Mouse (Mus musculus) kidney, adult 8-10 months (tissue): Measurements from ENCODE around the gene Gpr137.
A peak's percentile ranks its signal among the peaks of the same experiment; 100 is the strongest.

Source experiments
- DNase-seq, 2 experiments: peaks; one replicate each; pipeline ENCODE4 v3.0.0; 2022

Gene Gpr137

DNA sequence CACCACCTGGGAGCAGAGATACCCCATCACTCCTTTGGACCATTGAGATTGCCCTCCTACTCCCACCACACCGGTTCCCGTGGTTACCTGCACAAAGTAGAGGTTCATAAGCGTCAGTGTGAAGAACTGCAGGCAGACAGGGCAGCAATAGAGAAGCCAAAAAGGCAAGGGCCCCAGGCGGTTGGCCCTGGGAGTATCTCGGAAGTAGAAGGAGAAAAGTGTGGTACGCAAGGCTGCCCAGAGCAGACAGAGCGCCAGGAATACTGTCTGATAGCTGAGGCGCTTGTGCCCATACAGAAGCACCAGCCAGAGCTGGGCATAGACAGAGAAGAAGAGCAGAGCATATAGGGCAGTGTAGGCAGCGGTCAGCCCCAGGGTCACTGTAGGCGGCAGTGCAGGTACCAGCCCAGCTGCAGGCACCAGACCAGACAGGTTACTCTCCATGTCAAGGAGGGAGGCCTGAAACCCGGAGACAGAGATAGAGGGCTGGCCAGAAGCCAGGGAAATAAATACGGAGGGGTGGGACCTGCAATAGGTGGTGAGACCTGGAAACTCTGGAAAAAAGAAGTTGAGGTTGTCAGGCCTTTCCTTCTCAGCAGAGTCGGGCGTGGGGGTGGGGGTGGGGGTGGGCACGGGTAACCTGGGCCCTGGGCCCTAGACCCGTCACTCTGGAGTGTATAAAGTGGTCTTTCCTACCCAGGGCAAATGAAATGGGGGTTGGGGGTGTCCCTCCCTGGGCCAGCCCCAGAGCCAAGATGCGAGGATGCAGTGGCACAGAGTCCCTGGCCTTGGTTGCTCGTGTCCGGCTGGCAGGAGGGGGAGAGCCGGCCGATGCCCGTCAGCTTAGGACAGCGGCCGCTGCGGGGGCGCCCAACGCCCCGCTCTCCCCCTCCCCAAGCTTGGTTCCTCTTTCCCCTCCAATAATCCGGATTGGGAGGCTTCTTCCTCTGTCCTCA is 1.6 kb downstream of the Gpr137 start:
- no peak for DNase-seq

DNA sequence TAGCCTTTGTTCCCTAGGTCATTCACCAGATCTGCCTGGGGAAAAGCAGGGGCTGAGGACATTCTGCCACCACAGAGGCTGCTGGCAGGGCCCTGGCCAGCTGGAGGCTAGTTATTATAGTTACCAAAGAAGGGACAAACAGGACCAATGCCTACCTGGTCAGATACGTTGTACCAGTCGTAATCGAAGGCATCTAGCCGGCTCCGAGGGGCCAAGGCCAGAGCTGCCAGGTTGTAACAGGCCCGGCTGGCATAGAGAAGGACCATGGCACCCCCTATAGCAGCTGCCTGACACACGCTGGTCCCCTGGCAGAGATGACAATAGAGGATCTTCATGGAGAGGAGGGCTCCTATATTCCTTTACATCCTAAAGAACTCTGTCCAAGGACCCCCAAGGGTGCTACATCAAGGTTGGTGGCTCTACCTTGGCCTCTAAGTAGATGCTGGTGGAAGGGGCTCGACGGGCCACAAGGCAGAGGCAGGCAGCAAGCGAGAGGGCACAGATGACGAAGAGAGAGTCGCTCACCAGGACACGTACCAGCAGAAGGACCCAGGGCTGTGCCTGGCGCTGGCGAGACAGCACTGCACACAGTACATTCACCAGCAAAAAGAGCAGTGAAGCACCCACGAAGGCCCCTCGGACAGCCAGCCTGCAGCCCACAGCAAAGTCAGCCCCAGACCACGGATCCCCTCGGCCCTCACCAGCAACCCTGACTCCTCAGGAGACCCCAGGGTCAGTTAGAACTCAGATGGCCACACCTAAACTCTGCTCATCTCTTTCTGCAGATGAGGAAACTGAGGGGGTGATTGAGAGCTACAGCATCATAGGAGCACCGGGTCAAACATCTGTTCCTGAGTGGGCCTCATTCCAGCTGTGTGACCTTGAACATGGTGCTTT is 2.9 kb downstream of the Gpr137 start:
- no peak for DNase-seq

DNA sequence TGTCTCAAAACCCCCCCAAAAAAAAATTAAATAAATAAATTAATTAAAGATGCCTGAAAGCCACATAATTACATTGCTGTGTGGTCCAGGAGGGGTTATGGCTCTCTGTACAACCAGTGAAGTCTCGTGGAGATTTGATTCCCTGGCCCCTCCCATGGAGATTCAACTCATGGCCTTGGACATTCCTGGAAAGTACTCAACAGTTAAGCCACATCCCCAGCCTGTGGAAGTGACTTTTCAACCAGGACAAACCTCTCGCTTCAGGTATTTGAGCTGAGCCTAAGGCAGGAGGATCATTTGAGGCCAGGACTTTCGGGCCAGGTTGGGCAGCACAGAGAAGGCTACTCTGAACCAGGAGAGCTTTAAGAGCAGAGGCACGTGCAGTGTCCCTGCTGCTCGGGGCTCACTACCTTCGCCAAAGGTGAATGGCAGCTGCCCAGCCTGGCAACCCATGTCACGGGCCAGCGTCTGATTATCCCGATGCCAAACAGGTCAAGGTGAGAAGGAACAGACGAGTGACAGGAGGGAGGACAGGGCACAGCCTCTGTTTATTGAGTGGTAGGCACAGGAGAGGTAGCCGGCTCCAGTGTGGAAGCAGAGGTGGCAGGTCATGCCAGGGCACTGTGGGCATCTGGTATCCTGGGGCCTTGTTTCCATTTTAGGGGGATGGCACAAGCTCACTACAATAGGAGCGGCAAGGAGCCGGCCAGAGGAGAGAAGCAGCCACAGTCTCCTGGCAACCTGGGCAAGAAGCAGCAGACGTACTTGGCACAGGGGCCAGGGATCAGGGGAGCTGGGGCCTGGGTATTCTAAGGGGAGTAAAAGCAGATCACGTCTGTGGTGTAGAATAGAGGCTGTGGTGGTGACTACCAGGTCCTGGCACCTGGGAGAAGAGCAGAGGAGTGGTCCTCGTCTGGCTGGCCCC is 4.5 kb downstream of the Gpr137 start:
- DNase-seq, result no peak

DNA sequence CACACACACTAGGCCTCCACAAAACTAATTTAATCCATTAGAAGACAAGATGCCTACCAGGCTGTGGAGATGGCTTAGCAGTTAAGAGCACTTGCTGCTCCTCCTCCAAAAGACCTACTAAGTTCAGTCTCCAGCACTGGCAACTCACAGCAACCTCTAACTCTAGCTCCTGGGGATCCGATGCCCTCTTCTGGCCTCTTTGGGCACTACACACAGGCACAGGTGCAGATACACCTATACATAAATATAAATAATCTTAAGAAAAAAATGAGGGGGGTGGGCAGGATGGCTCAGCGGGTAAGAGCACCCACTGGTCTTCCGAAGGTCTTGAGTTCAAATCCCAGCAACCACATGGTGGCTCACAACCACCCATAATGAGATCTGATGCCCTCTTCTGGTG is 6.0 kb downstream of the Gpr137 start:
- DNase-seq, result peak in 1 of 2 experiments; percentile 54

DNA sequence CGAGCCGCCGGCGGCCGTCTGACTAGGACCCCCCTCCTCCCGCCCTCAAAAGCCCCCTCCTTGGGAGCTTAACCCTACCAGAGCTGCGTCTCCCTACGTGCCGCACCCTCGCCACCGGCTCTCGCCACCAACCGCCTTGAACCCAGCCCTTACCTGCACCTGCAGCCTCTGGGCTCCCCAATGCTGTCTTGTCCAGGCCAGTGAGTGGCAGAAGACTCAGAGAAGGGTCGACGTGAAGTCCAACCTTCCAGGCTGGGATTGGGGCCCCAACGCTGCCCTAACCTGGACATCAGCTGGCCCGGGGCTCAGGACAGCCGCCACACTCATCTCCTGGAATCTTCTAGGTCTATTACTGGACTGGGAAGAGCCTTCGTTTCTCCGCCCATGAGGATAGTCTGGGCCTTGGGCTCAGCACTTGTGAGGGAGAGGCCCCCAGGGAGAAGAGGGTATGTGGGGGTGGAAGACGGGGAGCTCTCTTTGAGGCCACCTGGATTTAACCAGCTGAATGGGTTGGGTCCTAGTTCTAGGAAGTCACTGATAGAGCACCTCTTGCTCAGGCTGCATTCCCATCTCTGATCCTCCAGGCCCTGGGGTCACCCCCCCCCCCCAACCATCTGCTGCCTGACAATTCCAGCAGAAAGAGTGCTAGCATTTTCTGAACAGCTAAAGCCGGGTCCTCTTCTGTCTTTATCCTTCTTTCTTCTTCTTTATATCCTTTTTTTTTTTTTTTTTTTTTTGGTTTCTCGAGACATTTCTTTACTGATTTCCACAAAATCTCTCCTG is 7.9 kb downstream of the Gpr137 start, which contains the start of gene Kcnk4:
TSS of gene Kcnk4 (minus strand) at position 321 of the 783 bp plus-strand sequence.
- DNase-seq, result no peak

DNA sequence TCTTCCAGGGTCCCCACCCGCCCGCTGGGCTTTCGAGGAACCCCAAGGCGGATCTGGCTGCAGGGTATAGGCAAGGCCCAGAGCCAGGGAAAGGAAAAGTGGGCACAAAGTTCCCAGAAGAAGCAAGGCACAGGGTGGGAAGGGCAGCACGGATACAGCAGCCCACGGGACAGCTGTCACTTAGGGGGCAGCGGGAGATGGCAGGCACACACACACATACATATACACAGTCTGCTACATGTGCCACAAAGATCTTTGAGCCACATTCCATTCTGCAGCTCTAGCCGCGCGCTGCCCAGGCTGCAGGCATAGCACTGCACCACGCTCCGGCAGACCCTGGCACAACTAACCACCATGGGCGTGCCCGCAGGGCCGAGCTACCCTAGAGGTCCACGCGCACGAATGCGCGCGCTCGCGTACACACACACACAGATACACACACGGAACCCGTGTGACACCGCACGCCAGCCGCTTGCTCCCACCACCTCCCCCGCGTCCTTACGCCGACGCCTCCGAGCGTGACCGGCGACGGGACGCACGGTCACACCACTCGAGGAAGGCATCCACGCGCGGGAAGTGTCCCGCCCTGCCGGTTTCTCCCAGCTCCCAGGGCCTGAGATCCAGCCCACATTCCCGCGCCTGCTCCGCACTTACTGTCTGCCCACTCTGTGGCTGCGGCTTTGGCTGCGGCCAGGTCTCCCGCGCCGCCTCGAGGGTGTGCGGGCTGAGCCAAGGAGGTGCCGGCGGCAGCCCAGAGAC is 8.7 kb downstream of the Gpr137 start:
- DNase-seq, result no peak

DNA sequence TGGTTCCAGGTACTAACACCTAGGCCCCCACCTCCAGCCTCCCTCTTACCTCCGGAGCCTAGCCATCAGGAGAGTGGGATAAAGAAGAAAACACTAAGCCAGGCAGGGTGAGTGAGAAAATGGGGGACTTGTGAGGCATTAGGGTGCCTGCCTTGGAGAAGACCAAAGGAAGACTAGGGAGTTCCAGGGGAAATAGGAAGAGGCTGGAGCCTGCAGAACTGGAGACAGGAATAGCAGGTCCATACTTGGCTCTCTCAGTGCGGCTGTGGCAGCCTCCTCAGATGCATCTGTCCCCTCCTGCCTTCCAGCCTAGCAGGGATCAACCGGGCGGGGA is 9.2 kb downstream of the Gpr137 start:
- no peak for DNase-seq

DNA sequence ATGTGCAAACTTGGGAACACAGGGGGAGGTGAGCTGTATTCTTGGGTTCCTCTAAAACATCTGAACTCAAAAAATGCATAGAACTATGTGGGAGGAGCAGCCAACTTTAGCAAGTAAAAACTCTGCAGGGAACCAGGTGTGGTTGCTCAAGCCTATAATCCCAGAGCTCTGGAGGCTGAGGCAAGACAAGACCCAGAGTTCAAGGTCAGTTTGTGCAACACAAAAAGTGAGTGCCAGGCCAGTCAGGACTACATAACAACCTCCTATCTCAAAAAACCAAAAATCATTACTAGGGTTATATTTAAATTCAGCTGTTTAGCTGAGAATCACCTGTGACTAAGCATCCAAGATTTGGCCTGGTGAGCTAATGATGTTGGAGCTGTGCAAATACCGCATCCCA is 10.3 kb downstream of the Gpr137 start:
- no peak for DNase-seq

DNA sequence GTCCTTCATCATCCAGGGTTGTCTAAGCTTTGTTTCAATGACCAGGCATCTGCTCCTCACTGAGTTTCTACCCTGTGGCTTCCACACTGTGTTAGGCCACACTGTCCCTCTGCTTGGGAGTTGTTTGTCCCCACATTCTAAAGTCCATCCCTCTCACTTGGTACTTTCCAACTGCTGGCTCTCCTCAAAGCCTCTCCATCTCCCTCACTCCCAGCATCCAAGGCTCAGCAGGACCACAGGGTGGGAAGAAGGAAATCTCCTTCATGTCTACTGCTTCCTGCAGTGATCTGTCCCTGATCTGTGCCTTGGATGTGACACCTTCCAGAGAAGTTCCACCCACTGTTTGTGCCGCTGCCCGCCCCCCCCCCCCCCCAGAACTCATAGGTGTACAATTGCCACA is 11.3 kb downstream of the Gpr137 start:
- DNase-seq, result no peak

DNA sequence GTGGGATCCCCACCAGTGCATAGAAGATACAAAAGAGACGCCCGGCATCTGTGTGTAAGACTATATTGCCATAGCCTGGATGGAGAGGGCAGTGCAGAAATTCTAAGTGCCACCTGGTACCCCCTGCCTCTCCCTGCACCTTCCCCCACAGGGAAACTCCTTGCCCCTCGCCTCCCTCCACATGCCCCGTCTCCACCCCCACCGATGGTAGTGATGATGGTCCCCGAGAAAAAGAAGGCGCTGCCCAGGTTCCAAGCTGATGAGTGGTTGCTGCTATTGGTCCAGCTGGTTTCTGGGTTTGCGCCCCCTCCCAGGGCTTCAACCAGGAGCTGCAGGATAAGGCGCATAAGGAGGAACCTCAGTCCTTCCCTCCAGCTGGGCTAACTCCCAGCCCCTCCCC is 14.2 kb downstream of the Gpr137 start:
- no peak for DNase-seq

DNA sequence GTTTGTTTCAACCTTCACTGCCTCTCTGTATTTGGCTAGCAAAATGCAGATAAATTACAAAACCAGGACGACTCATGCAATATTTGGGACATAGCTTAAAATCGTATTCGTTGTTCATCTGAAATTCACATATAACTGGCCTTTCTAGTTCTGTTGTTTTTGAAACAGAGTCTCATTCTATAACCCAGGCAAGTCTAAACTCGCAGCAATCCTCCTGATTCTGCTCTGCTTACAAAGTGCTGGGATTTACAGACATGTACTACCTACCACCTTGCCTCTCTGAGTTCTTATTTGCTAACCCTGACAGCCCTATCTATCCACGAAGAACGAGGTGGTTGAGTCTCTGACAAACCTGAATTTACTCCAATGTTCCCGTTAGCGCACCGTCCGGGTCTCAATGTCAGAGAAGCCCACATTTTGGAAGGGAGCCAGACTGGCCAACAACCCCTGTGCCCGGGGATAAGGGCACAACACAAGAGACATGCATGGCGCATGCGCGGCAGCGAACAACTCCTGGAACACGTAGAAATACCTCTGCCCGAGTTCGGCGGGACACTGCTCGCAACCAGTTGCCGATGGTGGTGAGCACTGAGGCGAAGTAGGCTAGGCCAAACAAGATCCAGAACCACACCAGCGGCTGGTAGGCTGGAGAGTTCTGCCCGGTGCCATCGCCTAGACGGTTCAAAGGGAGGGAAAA is 15.6 kb downstream of the Gpr137 start:
- DNase-seq, result no peak

DNA sequence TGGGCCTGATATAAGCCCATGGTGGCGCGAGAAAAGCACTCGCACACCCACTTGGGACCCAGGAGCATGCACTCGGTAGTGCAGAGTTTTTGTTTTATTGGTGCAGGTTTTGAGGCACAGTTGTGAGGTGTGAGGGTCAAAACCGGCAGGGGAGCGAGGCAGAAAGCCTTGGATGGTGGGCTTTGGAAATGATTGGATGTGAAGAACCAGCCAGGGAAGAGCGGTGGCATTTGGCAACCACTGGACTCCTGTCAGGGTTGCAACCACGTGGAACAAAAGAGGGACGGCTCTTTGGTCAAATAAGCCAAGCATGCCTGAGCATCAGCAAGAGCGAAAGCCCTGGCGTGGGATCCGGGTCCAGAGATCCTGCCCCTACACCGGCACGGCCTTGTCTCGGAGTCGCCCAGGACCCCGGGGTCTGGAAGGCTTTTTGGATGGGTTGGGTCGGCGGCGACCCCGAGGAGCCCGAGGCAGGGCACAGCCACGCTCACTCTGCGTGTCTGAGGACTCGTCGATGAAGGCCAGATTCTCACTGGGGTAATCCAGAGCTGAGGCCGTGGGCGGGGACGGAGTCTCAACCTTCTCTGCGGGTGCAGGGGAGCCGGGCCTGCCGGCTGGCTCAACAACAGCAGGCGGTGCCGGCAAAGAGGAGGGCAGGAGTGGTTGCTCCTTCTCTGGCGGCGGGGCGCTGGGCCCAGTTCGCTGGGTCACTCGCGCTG is 16.5 kb downstream of the Gpr137 start:
- DNase-seq, result no peak

DNA sequence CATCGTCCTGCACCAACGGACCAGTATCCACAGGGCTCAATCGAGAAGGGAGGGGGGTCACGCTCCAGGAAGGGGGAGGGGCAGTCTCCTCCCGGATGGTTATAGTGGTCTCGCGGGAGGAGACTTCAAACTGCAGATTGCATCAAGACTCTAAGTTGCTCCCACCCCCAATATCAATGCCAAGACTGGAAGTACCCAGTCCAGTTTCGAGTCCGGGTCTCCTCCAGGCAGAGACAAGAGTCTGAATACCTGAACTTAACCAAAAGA is 17.0 kb downstream of the Gpr137 start, which contains the start of gene Catsperz:
TSS of gene Catsperz (minus strand) at position 74 of the 267 bp plus-strand sequence.
- DNase-seq, result no peak

DNA sequence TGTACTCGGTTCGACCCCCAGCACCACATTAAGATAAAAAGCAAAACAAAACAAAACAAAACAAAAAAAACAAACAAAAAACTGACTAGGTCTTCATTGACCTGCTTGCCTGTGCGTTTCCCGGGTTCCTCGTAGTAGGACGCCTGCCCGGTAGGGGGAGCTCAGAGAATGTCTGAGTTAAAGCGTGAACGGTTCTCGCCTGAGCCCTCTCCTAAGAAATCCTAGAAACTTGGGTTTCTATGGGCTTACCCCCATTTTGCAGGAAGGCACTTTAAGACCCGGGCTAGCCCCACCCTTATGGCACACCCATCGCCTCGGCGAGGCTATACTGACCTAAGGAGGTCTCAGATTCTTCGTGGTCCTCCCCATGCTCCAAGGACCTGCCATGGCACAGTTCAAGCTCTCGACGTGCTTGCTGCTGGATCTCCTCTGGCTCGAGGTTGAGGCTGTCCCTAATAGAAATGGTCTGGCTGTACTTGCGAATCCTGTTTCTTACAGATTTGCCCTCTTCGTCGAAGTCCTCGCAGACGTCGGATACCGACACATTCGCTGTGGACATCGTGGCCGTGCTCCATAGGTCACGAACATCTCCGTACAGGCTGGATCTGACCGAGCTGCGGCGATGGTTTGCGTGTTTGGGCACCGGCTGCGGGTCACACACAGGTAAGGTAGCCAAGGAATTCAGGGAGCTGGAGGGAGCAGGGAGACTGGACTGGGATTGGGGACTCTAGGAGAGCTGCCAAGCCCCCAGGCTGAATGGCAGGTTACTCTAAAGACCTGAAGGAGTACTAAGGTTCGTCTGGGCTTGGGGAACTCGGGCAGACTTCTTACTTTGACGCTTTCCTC is 17.6 kb downstream of the Gpr137 start:
- DNase-seq, result peak; percentile 79 to 92

DNA sequence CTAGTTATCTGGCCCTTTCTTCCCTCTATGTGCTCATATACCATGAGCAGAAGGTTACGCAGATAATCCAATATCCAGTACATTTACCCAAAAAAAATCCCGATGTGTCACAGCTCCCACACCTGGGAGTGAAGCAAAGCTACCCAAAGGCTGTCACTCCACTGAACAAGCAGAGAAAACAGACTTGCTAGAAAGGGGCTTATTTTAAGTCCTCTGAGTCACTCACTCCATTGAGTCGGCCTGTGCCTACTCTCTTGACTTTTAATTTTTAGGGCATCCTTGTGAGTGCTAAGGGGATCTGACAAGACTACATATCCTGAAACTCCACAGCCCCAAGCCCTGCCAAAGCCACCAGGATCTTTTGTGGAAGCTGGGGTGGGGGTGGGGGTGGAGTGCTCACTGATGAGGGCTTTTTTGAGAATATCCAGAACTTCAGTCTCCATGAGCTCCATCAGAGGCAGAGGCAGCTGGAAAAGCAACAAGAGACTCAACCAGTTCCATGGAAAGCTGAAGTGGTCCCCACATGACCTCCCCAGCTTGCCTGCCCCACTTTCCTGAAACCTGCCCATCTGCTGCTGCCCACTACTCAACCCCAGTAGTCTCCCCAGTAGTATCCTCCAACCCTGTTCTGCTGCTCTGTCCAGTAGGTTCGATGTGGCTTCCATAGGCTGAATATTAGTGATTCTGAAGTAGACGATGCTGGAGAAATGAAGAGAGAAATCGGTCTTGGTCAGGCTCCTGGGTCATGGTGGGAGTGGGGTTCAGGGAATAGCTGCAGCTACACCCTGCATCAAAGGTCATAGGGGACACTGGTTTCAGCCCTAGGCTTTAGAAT is 19.2 kb downstream of the Gpr137 start:
- DNase-seq, result no peak

DNA sequence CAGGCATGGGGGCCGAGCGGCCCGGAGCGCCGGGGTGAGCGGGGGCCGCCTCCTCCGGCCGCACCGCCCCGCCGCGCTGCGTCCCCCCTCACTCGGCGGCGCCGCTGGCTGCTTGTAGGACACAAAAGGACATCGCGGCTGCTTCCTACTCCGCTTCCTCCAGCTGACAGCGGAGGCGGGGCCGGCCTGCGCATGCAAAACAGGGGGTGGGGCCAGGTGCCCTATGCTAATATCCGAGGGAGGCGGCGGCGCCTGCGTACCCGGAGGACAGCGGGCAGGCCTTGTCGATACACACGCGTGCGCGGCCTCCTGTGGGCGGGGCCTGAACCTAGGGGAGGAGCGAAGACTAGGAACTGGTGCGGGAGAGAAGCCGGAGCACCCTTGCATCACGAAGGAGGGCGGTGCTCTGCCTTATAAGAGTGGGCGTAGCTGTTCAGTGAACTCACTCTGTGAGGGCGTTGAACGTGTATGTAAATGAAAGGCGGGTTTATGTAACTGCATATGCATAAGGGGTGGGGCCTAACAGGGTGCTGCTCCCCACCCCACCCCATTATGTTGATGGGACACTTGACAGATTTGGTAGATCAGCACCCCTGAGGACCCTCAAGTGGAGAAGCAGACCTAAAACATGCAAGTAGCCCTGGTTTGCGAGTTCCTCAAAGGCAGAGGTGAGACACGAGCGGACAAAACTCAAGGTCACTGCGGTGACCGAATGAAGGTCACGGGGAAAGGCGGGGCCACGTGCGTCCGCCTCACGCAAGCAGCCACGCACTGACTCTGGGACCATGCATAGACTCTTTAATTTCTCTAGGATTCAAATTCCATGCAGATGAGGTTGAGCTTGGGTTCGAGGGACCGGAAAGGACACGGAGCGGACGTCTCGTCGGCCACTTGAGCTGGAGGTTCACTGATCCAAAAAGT is 20.4 kb downstream of the Gpr137 start, which contains the start of gene Esrra:
TSS of gene Esrra (minus strand) at position 167 of the 921 bp plus-strand sequence.
- peak; percentile 100 for DNase-seq
